Mouse (Mus musculus) thymus, adult 18-20 months (tissue): ENCODE measurements around the gene Gm10406.
"Not testable (repeated sequence)": the region's sequence is repeated elsewhere in the genome, so short reads cannot be mapped to it uniquely, and the experiment has no call there.

ENCODE experiments used
- DNase-seq, 2 experiments: peaks; one replicate each; pipeline ENCODE4 v3.0.0; 2022; ENCODE audit warnings: mixed read lengths in 2 of 2

Gm10406 gene

DNA sequence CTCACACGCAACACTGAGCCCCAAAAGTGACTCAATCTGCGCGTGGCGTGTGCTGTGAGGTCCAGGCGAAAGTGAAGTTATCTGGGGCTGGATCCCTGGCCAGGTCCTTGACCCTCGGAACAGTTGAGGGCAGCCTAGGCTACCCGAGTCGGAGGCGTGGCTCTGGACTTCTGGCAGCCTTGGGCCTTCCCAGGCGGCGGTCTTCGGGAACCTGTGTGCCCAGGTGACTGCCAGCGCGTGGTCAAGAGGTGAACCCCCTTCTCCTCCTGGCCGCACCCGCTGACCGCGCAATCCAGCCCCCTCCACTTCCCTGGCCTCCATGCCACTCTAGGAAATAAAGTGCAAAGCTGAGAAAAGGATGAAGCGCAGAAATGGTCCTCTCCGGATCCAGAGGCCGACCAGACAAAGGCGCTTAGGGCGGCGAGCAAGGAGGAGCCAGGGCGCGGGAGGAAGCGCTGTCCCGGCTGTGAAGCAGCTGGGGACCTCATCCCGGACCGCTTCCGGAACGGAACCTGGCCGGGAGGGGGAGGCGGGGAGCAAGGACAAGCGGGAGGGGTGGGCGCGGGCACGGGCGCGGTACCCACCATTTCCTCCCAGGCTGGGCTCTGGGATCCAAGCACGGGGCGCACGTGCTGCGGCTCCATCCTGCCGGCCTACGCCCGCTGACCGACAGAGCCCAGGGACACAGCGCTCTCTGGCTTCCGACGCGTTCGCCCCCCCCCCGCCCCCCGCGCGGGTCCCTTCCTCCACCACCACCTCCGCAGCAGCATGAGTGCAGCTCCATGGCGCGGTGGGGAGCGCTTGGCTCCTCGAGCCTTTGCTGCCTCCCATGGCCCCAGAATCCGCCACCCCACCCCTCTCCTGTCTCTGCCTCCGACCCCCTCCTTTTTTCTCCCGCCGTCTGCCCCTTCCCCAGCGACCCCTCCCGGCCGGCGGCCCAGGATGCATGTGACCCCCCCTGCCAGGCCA lies at the start of gene Gm10406:
TSS of gene Gm10406 (minus strand) at position 669 of the 969 bp plus-strand sequence.
- DNase-seq = peak; percentile 2 to 4

DNA sequence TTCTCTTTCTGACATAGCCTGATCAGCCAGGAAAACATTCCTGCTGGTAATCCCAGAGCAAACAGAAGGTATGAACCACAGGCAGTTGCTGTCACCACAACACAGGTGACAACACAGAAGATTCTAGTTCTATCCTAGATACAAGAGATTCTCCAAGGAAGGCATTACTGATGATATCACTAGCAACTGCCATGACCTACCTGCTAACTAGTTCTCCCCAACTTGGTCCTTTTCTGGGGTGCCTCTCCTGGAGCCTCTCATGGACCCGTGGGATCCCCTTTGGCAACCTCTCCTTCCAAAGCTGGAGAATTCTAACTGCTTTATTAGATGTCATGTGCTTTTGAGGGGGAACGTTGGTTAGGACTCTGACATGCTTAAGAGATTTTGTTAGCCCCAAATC lies 17.6 kb upstream of the Gm10406 start, which contains the start of gene Gm3685:
TSS of gene Gm3685 (minus strand) at position 101 of the 400 bp plus-strand sequence.
- DNase-seq = not testable (repeated sequence)

DNA sequence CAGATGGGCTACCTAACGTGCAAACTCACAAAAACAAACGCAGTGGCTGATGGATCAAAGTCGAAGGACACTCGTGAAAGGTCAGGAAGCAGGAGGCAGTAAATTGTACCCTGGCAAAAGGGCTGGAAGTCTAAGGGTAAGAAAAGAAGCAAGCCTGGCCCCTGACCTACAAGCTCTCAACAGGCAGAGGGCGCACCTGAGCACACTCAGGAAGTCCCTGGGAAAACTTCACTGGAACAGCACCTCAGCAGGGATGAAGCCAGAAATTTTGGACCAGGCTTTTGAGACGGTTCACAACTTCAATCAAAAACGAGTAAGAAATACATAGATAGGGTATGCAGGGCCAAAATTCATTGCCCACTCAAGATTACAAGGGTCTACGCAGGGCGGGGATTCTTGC lies 975 bp downstream of the Gm10406 start:
- not testable (repeated sequence) for DNase-seq

DNA sequence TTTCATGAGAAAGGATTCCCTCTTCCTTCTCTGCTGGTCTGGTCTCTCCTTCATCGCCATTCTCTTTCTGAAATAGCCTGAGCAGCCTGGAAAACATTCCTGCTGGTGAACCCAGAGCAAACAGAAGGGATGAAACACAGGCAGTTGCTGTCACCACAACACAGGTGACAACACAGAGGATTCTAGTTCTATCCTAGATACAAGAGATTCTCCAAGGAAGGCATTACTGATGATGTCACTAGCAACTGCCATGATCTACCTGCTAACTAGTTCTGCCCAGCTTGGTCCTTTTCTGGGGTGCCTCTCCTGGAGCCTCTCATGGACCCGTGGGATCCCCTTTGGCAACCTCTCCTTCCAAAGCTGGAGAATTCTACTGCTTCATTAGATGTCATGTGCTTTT lies 53.5 kb downstream of the Gm10406 start, which contains the start of gene Gm6356:
TSS of gene Gm6356 (minus strand) at position 101 of the 400 bp plus-strand sequence.
- not testable (repeated sequence) for DNase-seq
